Mouse (Mus musculus): Measurements from ENCODE around the gene Lpo. TPM values are rescaled to one million over a fixed set of nuclear protein-coding genes. Genes with fewer than 3 reads are reported as not detected.
A peak's percentile ranks its signal among the peaks of the same experiment; 100 is the strongest.

The Lpo gene
- total RNA-seq, 1 experiment = not detected

DNA sequence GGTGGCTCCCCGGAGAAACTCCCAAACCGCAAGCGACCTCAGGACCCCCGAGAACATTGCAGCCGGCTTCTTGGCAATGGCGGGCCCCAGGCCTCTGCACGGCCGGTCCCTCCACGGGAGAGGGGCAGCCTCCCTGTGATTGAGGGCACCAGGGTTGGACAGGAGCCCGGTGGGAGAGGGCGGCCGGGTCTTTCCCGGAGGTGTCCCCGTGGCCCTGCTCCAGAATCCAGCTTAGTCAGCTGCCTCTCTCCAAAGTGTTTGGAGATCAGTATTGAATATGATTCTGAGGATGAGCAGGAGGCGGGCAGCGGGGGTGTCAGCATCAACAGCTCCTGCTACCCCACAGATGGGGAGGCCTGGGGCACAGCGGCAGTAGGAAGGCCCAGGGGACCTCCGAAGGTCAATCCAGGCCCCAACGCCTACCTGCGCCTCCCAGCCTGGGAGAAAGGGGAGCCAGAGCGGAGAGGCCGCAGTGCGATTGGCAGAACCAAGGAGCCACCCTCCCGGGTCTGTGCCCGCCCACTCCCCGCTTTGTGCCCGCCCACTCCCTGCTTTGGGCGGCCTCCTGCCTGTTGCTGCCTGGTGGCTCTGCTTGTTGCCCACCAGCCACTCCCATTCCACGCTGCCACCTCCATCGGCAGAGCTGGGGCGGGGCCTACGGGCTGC lies 49.9 kb downstream of the Lpo start:
- Histone ChIP-seq H3K4me3 (ENCODE audit: insufficient read depth in 1 of 2, low read depth in 1 of 2, low read length in 2 of 2, poor library complexity in 1 of 2, severe bottlenecking in 1 of 2) (peak overlapping the region; percentile 50 to 76), H3K9ac (ENCODE audit: insufficient read depth, low read depth, low read length, poor library complexity, severe bottlenecking) (peak overlapping the region; percentile 57), H3K36me3 (ENCODE audit: control insufficient read depth, insufficient read depth, low read length, poor library complexity, severe bottlenecking) (no peaks in the 10 kb centered on the region), H3K27ac (ENCODE audit: insufficient read depth, low read depth, low read length, poor library complexity, severe bottlenecking) (no peak overlapping the region), H3K4me1 (ENCODE audit: control insufficient read depth in 2 of 2, insufficient read depth in 2 of 2, low read length in 2 of 2, poor library complexity in 1 of 2) (peaks cover 0 to 5% of the 10 kb centered on the region in 2 experiments; a peak in 2 of 4 replicates), H3K9me3 (ENCODE audit: control insufficient read depth, insufficient read depth, low read depth, low read length) (no peaks in the 10 kb centered on the region)
- in situ Hi-C loops (cut with MboI; ENCODE audit: low sequenced_read_pairs in 2 of 2, unreplicated experiment in 2 of 2) = no loop called here
- peak; percentile 85 for DNase-seq (ENCODE audit: low read depth, low spot score)
- TF ChIP-seq ZC3H11A (IDR thresholded peaks at IDR 0.05; ENCODE audit: borderline replicate concordance, low read depth, low read length) (no peak), CHD2 (IDR thresholded peaks at IDR 0.05; ENCODE audit: low read depth, low read length) (no peak), HCFC1 (IDR thresholded peaks at IDR 0.05; ENCODE audit: borderline replicate concordance, insufficient read depth, low read length) (no peak), ZNF384 (IDR thresholded peaks at IDR 0.05; ENCODE audit: low read depth, low read length) (no peak), MAFK (IDR thresholded peaks at IDR 0.05; ENCODE audit: insufficient read depth, low read depth, low read length) (no peak)

DNA sequence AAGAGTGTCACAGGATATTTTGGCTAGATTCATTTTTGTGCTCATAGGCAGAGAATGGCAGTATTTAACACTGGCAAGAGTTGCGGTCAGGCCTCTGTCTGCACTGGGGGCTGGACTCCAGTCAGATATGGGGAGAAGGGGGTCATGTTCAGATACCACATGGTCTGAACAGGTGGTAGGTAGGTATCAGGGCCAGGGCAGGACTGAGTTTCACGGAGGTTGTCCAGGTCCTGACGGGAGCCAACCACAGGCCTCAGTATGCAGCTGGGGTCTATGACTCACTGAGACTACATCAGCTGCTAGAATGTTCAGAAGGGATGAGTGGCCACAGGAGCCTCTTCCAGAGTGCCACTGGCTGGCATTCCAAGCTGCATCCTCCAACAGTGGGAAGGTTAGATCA lies 55.7 kb downstream of the Lpo start:
- no peaks in the 10 kb centered on the region for H3K4me1 ChIP-seq (ENCODE audit: control insufficient read depth in 2 of 2, insufficient read depth in 2 of 2, low read length in 2 of 2, poor library complexity in 1 of 2)
- TF ChIP-seq CHD2 (IDR thresholded peaks at IDR 0.05; ENCODE audit: low read depth, low read length) = no peak
- no peak for TF ChIP-seq ZC3H11A (IDR thresholded peaks at IDR 0.05; ENCODE audit: borderline replicate concordance, low read depth, low read length)
- no peak for TF ChIP-seq HCFC1 (IDR thresholded peaks at IDR 0.05; ENCODE audit: borderline replicate concordance, insufficient read depth, low read length)
- TF ChIP-seq MAFK (IDR thresholded peaks at IDR 0.05; ENCODE audit: insufficient read depth, low read depth, low read length) = no peak
- no peak for TF ChIP-seq ZNF384 (IDR thresholded peaks at IDR 0.05; ENCODE audit: low read depth, low read length)
- H3K36me3 ChIP-seq (ENCODE audit: control insufficient read depth, insufficient read depth, low read length, poor library complexity, severe bottlenecking) = no peaks in the 10 kb centered on the region
- no peaks in the 10 kb centered on the region for H3K9me3 ChIP-seq (ENCODE audit: control insufficient read depth, insufficient read depth, low read depth, low read length)
- no peak overlapping the region for H3K9ac ChIP-seq (ENCODE audit: insufficient read depth, low read depth, low read length, poor library complexity, severe bottlenecking)
- no peak overlapping the region for H3K27ac ChIP-seq (ENCODE audit: insufficient read depth, low read depth, low read length, poor library complexity, severe bottlenecking)
- in situ Hi-C loops (cut with MboI; ENCODE audit: low sequenced_read_pairs in 2 of 2, unreplicated experiment in 2 of 2) = no loop called here
- no peak overlapping the region for H3K4me3 ChIP-seq (ENCODE audit: insufficient read depth in 1 of 2, low read depth in 1 of 2, low read length in 2 of 2, poor library complexity in 1 of 2, severe bottlenecking in 1 of 2)
- DNase-seq (ENCODE audit: low read depth, low spot score) = no peak

DNA sequence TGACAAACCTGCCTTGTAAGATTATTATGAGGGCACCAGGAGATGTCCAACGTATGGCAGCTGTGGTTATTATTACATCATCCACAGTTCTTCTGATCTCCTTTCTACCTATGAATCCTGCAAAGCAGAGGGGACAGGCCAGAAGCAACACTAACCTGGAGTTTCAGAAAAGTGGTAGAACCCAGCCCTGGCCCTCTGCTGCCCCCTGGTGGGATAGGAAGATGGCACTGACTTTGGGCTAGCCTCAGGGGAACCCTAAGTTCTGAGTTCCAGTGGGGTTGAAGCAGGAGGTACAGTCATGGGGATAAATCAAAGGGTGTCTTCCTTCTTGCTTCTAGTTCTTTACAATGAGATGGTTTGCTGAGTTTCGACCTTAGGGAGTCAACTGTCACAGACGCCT lies 57.1 kb downstream of the Lpo start:
- DNase-seq (ENCODE audit: low read depth, low spot score) = no peak
- in situ Hi-C loops (cut with MboI; ENCODE audit: low sequenced_read_pairs in 2 of 2, unreplicated experiment in 2 of 2) = no loop called here
- Histone ChIP-seq H3K4me1 (ENCODE audit: control insufficient read depth in 2 of 2, insufficient read depth in 2 of 2, low read length in 2 of 2, poor library complexity in 1 of 2) (no peaks in the 10 kb centered on the region), H3K27ac (ENCODE audit: insufficient read depth, low read depth, low read length, poor library complexity, severe bottlenecking) (no peak overlapping the region), H3K9me3 (ENCODE audit: control insufficient read depth, insufficient read depth, low read depth, low read length) (no peaks in the 10 kb centered on the region), H3K9ac (ENCODE audit: insufficient read depth, low read depth, low read length, poor library complexity, severe bottlenecking) (no peak overlapping the region), H3K4me3 (ENCODE audit: insufficient read depth in 1 of 2, low read depth in 1 of 2, low read length in 2 of 2, poor library complexity in 1 of 2, severe bottlenecking in 1 of 2) (no peak overlapping the region), H3K36me3 (ENCODE audit: control insufficient read depth, insufficient read depth, low read length, poor library complexity, severe bottlenecking) (no peaks in the 10 kb centered on the region)
- TF ChIP-seq ZC3H11A (IDR thresholded peaks at IDR 0.05; ENCODE audit: borderline replicate concordance, low read depth, low read length) (peak; percentile 56; the same call in 1 of the 2 replicates), MAFK (IDR thresholded peaks at IDR 0.05; ENCODE audit: insufficient read depth, low read depth, low read length) (no peak)

DNA sequence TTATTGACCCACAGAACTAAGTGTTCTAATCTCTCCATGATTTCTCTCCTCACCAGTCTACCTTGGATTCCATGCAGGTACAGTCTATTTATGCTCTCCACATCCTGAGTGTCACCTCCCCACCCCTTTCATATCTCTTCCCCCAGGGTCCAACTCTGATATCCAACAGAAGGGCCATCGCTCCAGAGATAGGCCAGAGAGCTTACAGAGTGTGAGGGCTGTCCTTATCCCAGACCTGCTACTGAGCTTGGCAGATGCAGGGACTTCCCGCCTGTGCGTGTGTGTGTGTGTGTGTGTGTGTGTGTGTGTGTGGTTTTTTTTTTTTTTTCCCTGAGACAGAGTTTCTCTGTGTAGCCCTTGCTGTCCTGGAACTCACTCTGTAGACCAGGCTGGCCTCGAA lies 59.3 kb downstream of the Lpo start:
- in situ Hi-C loops (cut with MboI; ENCODE audit: low sequenced_read_pairs in 2 of 2, unreplicated experiment in 2 of 2) = no loop called here
- no peak overlapping the region for H3K9ac ChIP-seq (ENCODE audit: insufficient read depth, low read depth, low read length, poor library complexity, severe bottlenecking)
- no peaks in the 10 kb centered on the region for H3K9me3 ChIP-seq (ENCODE audit: control insufficient read depth, insufficient read depth, low read depth, low read length)
- no peak overlapping the region for H3K27ac ChIP-seq (ENCODE audit: insufficient read depth, low read depth, low read length, poor library complexity, severe bottlenecking)
- TF ChIP-seq ZC3H11A (IDR thresholded peaks at IDR 0.05; ENCODE audit: borderline replicate concordance, low read depth, low read length) (no peak), CHD2 (IDR thresholded peaks at IDR 0.05; ENCODE audit: low read depth, low read length) (no peak), MAFK (IDR thresholded peaks at IDR 0.05; ENCODE audit: insufficient read depth, low read depth, low read length) (no peak), ZNF384 (IDR thresholded peaks at IDR 0.05; ENCODE audit: low read depth, low read length) (no peak), HCFC1 (IDR thresholded peaks at IDR 0.05; ENCODE audit: borderline replicate concordance, insufficient read depth, low read length) (no peak)
- H3K36me3 ChIP-seq (ENCODE audit: control insufficient read depth, insufficient read depth, low read length, poor library complexity, severe bottlenecking) = no peaks in the 10 kb centered on the region
- no peak overlapping the region for H3K4me3 ChIP-seq (ENCODE audit: insufficient read depth in 1 of 2, low read depth in 1 of 2, low read length in 2 of 2, poor library complexity in 1 of 2, severe bottlenecking in 1 of 2)
- H3K4me1 ChIP-seq (ENCODE audit: control insufficient read depth in 2 of 2, insufficient read depth in 2 of 2, low read length in 2 of 2, poor library complexity in 1 of 2) = peaks cover 0 to 3% of the 10 kb centered on the region in 2 experiments; a peak in 1 of 4 replicates
- DNase-seq (ENCODE audit: low read depth, low spot score) = no peak
